Mouse (Mus musculus): Measurements from ENCODE around the gene Pgm2l1. TPM values are rescaled to one million over a fixed set of nuclear protein-coding genes. Genes with fewer than 3 reads are reported as not detected.
A peak's percentile ranks its signal among the peaks of the same experiment; 100 is the strongest.

Gene Pgm2l1
- polyA plus RNA-seq, 1 experiment, result 49.6 TPM

GRCm38 (mm10) chr7:100281596-100281995, 54.4 kb downstream of the Pgm2l1 start:
- Histone ChIP-seq H3K27me3 (ENCODE audit: control insufficient read depth, insufficient read depth, low read length) (peaks cover 3% of the 10 kb centered on the region; the same call in 1 of the 2 replicates), H3K4me3 (replicated peaks; ENCODE audit: insufficient read depth, low read depth, low read length) (no peak overlapping the region), H3K4me1 (ENCODE audit: control insufficient read depth, insufficient read depth, low read length) (peaks cover 4% of the 10 kb centered on the region; the same call in 1 of the 2 replicates), H3K27ac (ENCODE audit: insufficient read depth, low read length) (no peak overlapping the region)
- WGBS, result 50% methylated on average over 3 of the region's 3 CpGs
- no peak for TF ChIP-seq CTCF (IDR thresholded peaks at IDR 0.05; ENCODE audit: borderline replicate concordance, insufficient read depth, low read depth, low read length)
- no peak for TF ChIP-seq POLR2A (IDR thresholded peaks at IDR 0.05; ENCODE audit: borderline replicate concordance, insufficient read depth, low read length)
- DNase-seq, result no peak

GRCm38 (mm10) chr7:100283298-100283697, 56.1 kb downstream of the Pgm2l1 start:
- Histone ChIP-seq H3K27ac (ENCODE audit: insufficient read depth, low read length) (no peak overlapping the region), H3K4me1 (ENCODE audit: control insufficient read depth, insufficient read depth, low read length) (peaks cover 4% of the 10 kb centered on the region; the same call in 1 of the 2 replicates), H3K4me3 (replicated peaks; ENCODE audit: insufficient read depth, low read depth, low read length) (no peak overlapping the region), H3K27me3 (ENCODE audit: control insufficient read depth, insufficient read depth, low read length) (peaks cover 3% of the 10 kb centered on the region; the same call in 1 of the 2 replicates)
- 24% methylated on average over 3 of the region's 3 CpGs for WGBS
- TF ChIP-seq CTCF (IDR thresholded peaks at IDR 0.05; ENCODE audit: borderline replicate concordance, insufficient read depth, low read depth, low read length) (no peak), POLR2A (IDR thresholded peaks at IDR 0.05; ENCODE audit: borderline replicate concordance, insufficient read depth, low read length) (no peak)
- DNase-seq, result no peak

- Histone ChIP-seq H3K27me3 (ENCODE audit: control insufficient read depth, insufficient read depth, low read length) (peaks cover 3% of the 10 kb centered on the region; the same call in 1 of the 2 replicates), H3K4me3 (replicated peaks; ENCODE audit: insufficient read depth, low read depth, low read length) (no peak within 1 kb of the TSS), H3K27ac (ENCODE audit: insufficient read depth, low read length) (no peak within 1 kb of the TSS), H3K4me1 (ENCODE audit: control insufficient read depth, insufficient read depth, low read length) (peaks cover 4% of the 10 kb centered on the region; the same call in 1 of the 2 replicates)
- 1% methylated on average over 38 of the region's 53 CpGs for WGBS
- TF ChIP-seq POLR2A (IDR thresholded peaks at IDR 0.05; ENCODE audit: borderline replicate concordance, insufficient read depth, low read length) (no peak), CTCF (IDR thresholded peaks at IDR 0.05; ENCODE audit: borderline replicate concordance, insufficient read depth, low read depth, low read length) (no peak)
- peak in 1 of 2 experiments; percentile 19 for DNase-seq
These were observed 58.2 kb downstream of the Pgm2l1 start, which contains the start of gene P4ha3 for GRCm38 (mm10) chr7:100285383-100285782. TSS of gene P4ha3 (plus strand) at chr7:100285520.

- DNase-seq, result no peak
- no peak overlapping the region for H3K4me3 ChIP-seq (replicated peaks; ENCODE audit: insufficient read depth, low read depth, low read length)
- TF ChIP-seq CTCF (IDR thresholded peaks at IDR 0.05; ENCODE audit: borderline replicate concordance, insufficient read depth, low read depth, low read length), result no peak
- no peak for TF ChIP-seq POLR2A (IDR thresholded peaks at IDR 0.05; ENCODE audit: borderline replicate concordance, insufficient read depth, low read length)
- WGBS, result 40% methylated on average over 7 of the region's 7 CpGs
- H3K27ac ChIP-seq (ENCODE audit: insufficient read depth, low read length), result no peak overlapping the region
- peaks cover 4% of the 10 kb centered on the region; the same call in 1 of the 2 replicates for H3K4me1 ChIP-seq (ENCODE audit: control insufficient read depth, insufficient read depth, low read length)
- peaks cover 3% of the 10 kb centered on the region; the same call in 1 of the 2 replicates for H3K27me3 ChIP-seq (ENCODE audit: control insufficient read depth, insufficient read depth, low read length)
These were observed 60.8 kb downstream of the Pgm2l1 start for GRCm38 (mm10) chr7:100287748-100288578.

GRCm38 (mm10) chr7:100288622-100289021, 61.4 kb downstream of the Pgm2l1 start:
- WGBS, result 55% methylated on average over 11 of the region's 11 CpGs

GRCm38 (mm10) chr7:100293546-100293945, 66.4 kb downstream of the Pgm2l1 start:
- no peaks in the 10 kb centered on the region for H3K4me1 ChIP-seq (ENCODE audit: control insufficient read depth, insufficient read depth, low read length)
- 78% methylated on average over 8 of the region's 8 CpGs for WGBS
- H3K4me3 ChIP-seq (replicated peaks; ENCODE audit: insufficient read depth, low read depth, low read length), result no peak overlapping the region
- no peak for DNase-seq
- H3K27ac ChIP-seq (ENCODE audit: insufficient read depth, low read length), result no peak overlapping the region
- TF ChIP-seq CTCF (IDR thresholded peaks at IDR 0.05; ENCODE audit: borderline replicate concordance, insufficient read depth, low read depth, low read length) (no peak), POLR2A (IDR thresholded peaks at IDR 0.05; ENCODE audit: borderline replicate concordance, insufficient read depth, low read length) (no peak)
- no peaks in the 10 kb centered on the region for H3K27me3 ChIP-seq (ENCODE audit: control insufficient read depth, insufficient read depth, low read length)

More at GRCm38 (mm10) chr7:100288622-100289021, 61.4 kb downstream of the Pgm2l1 start:
- TF ChIP-seq CTCF (IDR thresholded peaks at IDR 0.05; ENCODE audit: borderline replicate concordance, insufficient read depth, low read depth, low read length), result no peak
- no peak for TF ChIP-seq POLR2A (IDR thresholded peaks at IDR 0.05; ENCODE audit: borderline replicate concordance, insufficient read depth, low read length)
- DNase-seq, result no peak
- H3K4me3 ChIP-seq (replicated peaks; ENCODE audit: insufficient read depth, low read depth, low read length), result no peak overlapping the region
- peaks cover 3% of the 10 kb centered on the region; the same call in 1 of the 2 replicates for H3K27me3 ChIP-seq (ENCODE audit: control insufficient read depth, insufficient read depth, low read length)
- no peak overlapping the region for H3K27ac ChIP-seq (ENCODE audit: insufficient read depth, low read length)
- H3K4me1 ChIP-seq (ENCODE audit: control insufficient read depth, insufficient read depth, low read length), result peaks cover 4% of the 10 kb centered on the region; the same call in 1 of the 2 replicates

GRCm38 (mm10) chr7:100295745-100296144, 68.6 kb downstream of the Pgm2l1 start:
- Histone ChIP-seq H3K27me3 (ENCODE audit: control insufficient read depth, insufficient read depth, low read length) (no peaks in the 10 kb centered on the region), H3K4me3 (replicated peaks; ENCODE audit: insufficient read depth, low read depth, low read length) (no peak overlapping the region), H3K4me1 (ENCODE audit: control insufficient read depth, insufficient read depth, low read length) (no peaks in the 10 kb centered on the region), H3K27ac (ENCODE audit: insufficient read depth, low read length) (no peak overlapping the region)
- no peak for DNase-seq
- 91% methylated on average over 2 of the region's 2 CpGs for WGBS
- TF ChIP-seq CTCF (IDR thresholded peaks at IDR 0.05; ENCODE audit: borderline replicate concordance, insufficient read depth, low read depth, low read length), result no peak
- no peak for TF ChIP-seq POLR2A (IDR thresholded peaks at IDR 0.05; ENCODE audit: borderline replicate concordance, insufficient read depth, low read length)
